Mouse (Mus musculus): Measurements from ENCODE around the gene Atp1a1. TPM values are rescaled to one million over a fixed set of nuclear protein-coding genes. Genes with fewer than 3 reads are reported as not detected.

Gene Atp1a1
- polyA plus RNA-seq, 1 experiment, result 483 TPM

DNA sequence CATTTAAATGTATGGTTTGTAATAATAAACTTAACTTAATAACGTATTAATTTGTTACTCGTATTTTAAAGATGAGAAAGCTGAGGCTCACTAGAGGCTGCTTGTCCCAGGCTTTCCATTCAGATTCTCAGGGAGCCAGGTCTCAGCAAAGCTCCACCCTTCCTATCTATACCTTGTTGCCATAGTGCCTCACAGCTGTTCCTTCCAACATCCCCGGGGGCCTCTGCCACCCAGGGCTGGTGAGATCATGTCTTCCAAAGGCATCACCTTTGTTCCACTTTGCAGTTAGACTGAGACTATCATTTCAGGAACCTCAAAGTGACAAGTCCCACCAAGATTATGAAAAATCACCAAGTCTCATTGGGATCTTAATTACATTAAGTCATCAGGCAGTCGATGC, 63.9 kb downstream of the Atp1a1 start:
- peaks cover 6% of the 10 kb centered on the region; the same call in 1 of the 2 replicates for H3K4me1 ChIP-seq
- H3K9me3 ChIP-seq, result no peaks in the 10 kb centered on the region
- H3K27me3 ChIP-seq (replicated peaks), result peaks cover 27% of the 10 kb centered on the region
- H3K36me3 ChIP-seq (replicated peaks; ENCODE audit: low read length), result no peaks in the 10 kb centered on the region
- TF ChIP-seq GATA1 (IDR thresholded peaks at IDR 0.05; ENCODE audit: borderline replicate concordance, low read length) (no peak), FLI1 (IDR thresholded peaks at IDR 0.05; ENCODE audit: low read length) (no peak)
- no peak overlapping the region for H3K4me3 ChIP-seq (replicated peaks)

DNA sequence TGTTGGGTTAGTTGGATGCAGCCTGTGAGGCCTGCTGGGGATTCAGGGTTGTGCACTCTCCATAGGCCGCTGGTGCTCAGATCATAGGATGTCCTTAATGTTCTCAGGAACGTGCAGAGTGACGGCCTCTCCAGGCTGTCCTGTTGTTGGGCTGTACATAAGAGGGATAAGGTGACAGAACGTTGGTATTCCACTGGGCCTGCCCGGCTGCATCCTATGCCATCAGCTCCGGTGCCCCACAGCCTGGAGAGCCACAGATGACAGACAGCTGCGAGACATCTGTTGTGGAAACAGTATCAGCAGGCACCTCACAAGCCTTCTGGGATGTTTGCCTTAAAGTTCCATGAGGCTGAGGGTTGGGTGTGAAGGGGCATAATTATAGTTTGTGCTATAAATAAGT, 68.2 kb downstream of the Atp1a1 start:
- Histone ChIP-seq H3K9me3 (no peaks in the 10 kb centered on the region), H3K27me3 (replicated peaks) (peaks cover 27% of the 10 kb centered on the region)

DNA sequence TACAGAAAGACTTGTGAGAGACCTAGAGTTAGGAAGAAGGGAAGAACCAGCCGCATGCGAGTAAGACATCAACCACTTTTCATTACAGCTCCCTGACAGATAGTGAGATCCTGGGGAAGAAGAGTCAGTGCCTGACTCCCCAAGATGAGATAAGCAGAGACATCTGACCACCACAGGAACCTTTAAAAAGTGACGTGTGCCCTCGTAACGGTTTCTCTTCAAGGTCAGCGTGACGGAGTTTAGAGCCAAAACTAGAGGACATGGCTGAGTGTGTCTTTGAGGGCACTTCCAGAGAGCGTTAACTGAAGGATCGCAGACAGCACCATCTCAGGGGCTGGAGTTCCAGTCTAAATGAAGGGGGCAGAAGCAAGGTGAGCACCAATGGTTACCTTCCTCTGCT, 70.2 kb downstream of the Atp1a1 start:
- no peak overlapping the region for H3K4me3 ChIP-seq (replicated peaks)
- no peaks in the 10 kb centered on the region for H3K36me3 ChIP-seq (replicated peaks; ENCODE audit: low read length)
- H3K4me1 ChIP-seq, result peaks cover 13% of the 10 kb centered on the region
- no peaks in the 10 kb centered on the region for H3K9me3 ChIP-seq
- peaks cover 26% of the 10 kb centered on the region for H3K27me3 ChIP-seq (replicated peaks)
- TF ChIP-seq FLI1 (IDR thresholded peaks at IDR 0.05; ENCODE audit: low read length) (no peak), GATA1 (IDR thresholded peaks at IDR 0.05; ENCODE audit: borderline replicate concordance, low read length) (no peak)

More for the DNA sequence above, 68.2 kb downstream of the Atp1a1 start:
- H3K4me1 ChIP-seq, result peaks cover 13% of the 10 kb centered on the region
- no peak overlapping the region for H3K4me3 ChIP-seq (replicated peaks)
- H3K36me3 ChIP-seq (replicated peaks; ENCODE audit: low read length), result no peaks in the 10 kb centered on the region
- TF ChIP-seq FLI1 (IDR thresholded peaks at IDR 0.05; ENCODE audit: low read length) (no peak), GATA1 (IDR thresholded peaks at IDR 0.05; ENCODE audit: borderline replicate concordance, low read length) (no peak)

- Histone ChIP-seq H3K4me3 (replicated peaks) (no peak overlapping the region), H3K27me3 (replicated peaks) (peaks cover 20% of the 10 kb centered on the region), H3K4me1 (peaks cover 16% of the 10 kb centered on the region), H3K36me3 (replicated peaks; ENCODE audit: low read length) (no peaks in the 10 kb centered on the region), H3K9me3 (no peaks in the 10 kb centered on the region)
- no peak for TF ChIP-seq FLI1 (IDR thresholded peaks at IDR 0.05; ENCODE audit: low read length)
- TF ChIP-seq GATA1 (IDR thresholded peaks at IDR 0.05; ENCODE audit: borderline replicate concordance, low read length), result no peak
Observed at GRCm38 (mm10) chr3:101533373-101533772, 71.1 kb downstream of the Atp1a1 start.

DNA sequence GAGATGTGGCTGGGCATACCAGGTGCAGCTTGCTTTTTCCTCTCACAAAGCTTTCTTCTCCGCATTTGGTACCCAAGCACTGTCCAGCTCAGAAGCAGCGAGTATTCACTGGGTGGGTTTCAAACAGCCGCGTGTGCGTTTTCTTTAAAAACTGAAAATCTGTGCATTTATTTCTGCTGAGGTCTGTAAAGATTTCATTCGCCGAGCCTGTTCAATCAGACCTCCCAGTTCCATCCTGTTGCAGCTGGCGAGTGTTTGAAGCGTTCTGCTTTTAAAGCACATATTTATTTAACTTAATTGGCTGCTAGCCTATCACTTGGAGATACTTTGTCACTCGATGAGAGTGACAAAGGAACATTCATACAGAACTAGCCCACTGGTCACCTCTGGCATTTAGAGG, 73.6 kb downstream of the Atp1a1 start:
- H3K4me1 ChIP-seq, result peaks cover 22% of the 10 kb centered on the region
- no peak for TF ChIP-seq FLI1 (IDR thresholded peaks at IDR 0.05; ENCODE audit: low read length)
- TF ChIP-seq GATA1 (IDR thresholded peaks at IDR 0.05; ENCODE audit: borderline replicate concordance, low read length), result no peak
- H3K4me3 ChIP-seq (replicated peaks), result no peak overlapping the region
- H3K36me3 ChIP-seq (replicated peaks; ENCODE audit: low read length), result no peaks in the 10 kb centered on the region
- H3K9me3 ChIP-seq, result no peaks in the 10 kb centered on the region
- H3K27me3 ChIP-seq (replicated peaks), result peaks cover 12% of the 10 kb centered on the region

- no peak for TF ChIP-seq FLI1 (IDR thresholded peaks at IDR 0.05; ENCODE audit: low read length)
- no peak for TF ChIP-seq GATA1 (IDR thresholded peaks at IDR 0.05; ENCODE audit: borderline replicate concordance, low read length)
- Histone ChIP-seq H3K4me1 (peaks cover 23% of the 10 kb centered on the region), H3K36me3 (replicated peaks; ENCODE audit: low read length) (no peaks in the 10 kb centered on the region), H3K9me3 (no peaks in the 10 kb centered on the region), H3K27me3 (replicated peaks) (peaks cover 10% of the 10 kb centered on the region), H3K4me3 (replicated peaks) (no peak overlapping the region)
Observed at GRCm38 (mm10) chr3:101528900-101529594, 75.4 kb downstream of the Atp1a1 start.

DNA sequence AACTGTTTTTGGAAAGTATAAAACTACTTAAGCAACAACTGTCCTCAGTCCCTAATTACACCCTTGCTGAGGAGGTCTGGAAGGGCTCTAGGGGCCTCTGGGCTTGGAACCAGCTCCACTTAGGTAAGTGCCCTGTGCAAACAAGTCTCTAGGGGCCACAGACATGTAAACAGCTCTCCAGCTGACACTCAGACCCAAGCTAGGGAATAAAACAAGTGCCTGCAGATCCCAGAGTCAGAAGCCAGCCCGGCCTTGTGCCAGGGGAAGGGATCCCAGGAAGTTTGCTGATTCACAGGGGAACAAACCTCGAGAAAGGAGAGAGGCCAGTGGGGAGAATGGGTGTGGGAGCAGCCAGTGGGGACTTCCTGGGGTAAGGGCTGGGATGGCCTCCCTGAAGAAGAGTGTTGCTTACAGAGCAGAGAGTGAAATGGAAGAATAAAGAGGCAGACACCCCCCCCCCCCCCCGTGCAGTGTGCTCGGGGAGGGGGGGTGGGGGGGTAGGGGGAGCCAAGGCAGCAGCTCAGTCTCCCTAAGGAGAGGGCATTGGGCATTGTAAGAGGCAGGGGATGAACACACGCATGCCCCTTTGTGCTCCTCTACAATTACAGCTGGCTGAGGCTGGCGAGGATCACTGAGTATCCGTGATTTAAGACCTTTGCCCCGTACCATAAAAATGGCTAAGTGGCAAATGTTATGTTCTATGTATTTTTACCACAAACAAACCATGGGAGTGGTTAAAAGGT, 76.2 kb downstream of the Atp1a1 start:
- peaks cover 21% of the 10 kb centered on the region for H3K4me1 ChIP-seq
- H3K27me3 ChIP-seq (replicated peaks), result peaks cover 9% of the 10 kb centered on the region
- no peak overlapping the region for H3K4me3 ChIP-seq (replicated peaks)
- TF ChIP-seq GATA1 (IDR thresholded peaks at IDR 0.05; ENCODE audit: borderline replicate concordance, low read length) (no peak), FLI1 (IDR thresholded peaks at IDR 0.05; ENCODE audit: low read length) (no peak)
- H3K9me3 ChIP-seq, result no peaks in the 10 kb centered on the region
- H3K36me3 ChIP-seq (replicated peaks; ENCODE audit: low read length), result no peaks in the 10 kb centered on the region

GRCm38 (mm10) chr3:101526603-101527002, 77.9 kb downstream of the Atp1a1 start:
- TF ChIP-seq GATA1 (IDR thresholded peaks at IDR 0.05; ENCODE audit: borderline replicate concordance, low read length), result no peak
- no peak for TF ChIP-seq FLI1 (IDR thresholded peaks at IDR 0.05; ENCODE audit: low read length)
- no peaks in the 10 kb centered on the region for H3K9me3 ChIP-seq

More at GRCm38 (mm10) chr3:101526603-101527002, 77.9 kb downstream of the Atp1a1 start:
- Histone ChIP-seq H3K36me3 (replicated peaks; ENCODE audit: low read length) (no peaks in the 10 kb centered on the region), H3K4me1 (peaks cover 21% of the 10 kb centered on the region), H3K27me3 (replicated peaks) (peaks cover 5% of the 10 kb centered on the region), H3K4me3 (replicated peaks) (no peak overlapping the region)

Other genes starting within 250 kb of the Atp1a1 start
- not detected in 2 replicates for gene Igsf3, start 227.6 kb downstream of the Atp1a1 start, polyA plus RNA-seq (2012; ENCODE audit: insufficient read depth, low replicate concordance)
- gene Mab21l3, start 244.3 kb upstream of the Atp1a1 start, polyA plus RNA-seq (2012; ENCODE audit: insufficient read depth, low replicate concordance), result 0.19 TPM in 1 of 2 replicates, not detected in the other